Mouse (Mus musculus) left cerebral cortex, postnatal 4 days (tissue): ENCODE results near the gene Ano4. TPM values are rescaled to one million over a fixed set of nuclear protein-coding genes. Genes with fewer than 3 reads are reported as not detected.

ENCODE experiments used
- DNase-seq: peaks from one replicate; pipeline ENCODE4 v3.0.0-alpha.2; 2022
- intact Hi-C: fragments of 180-260 bp; cut with DNase I; formaldehyde crosslinking; loops from one replicate; pipeline ENCODE4 v1.15.1; 2025
- total RNA-seq, 2 experiments: library from RNA; stranded (reverse); gene quantifications; 2 replicates each; pipeline ENCODE4 v1.2.3; 2021

The Ano4 gene
- total RNA-seq, 2 experiments from 2014 or later: 18.6 to 21.2 TPM

GRCm38 (mm10) chr10:89289290-89289689 is 55.3 kb downstream of the Ano4 start:
- no peak for DNase-seq
- intact Hi-C loops: no loop called here

- peak; percentile 12 for DNase-seq
- intact Hi-C loops: no loop called here
Measured at GRCm38 (mm10) chr10:89280402-89280801, 64.2 kb downstream of the Ano4 start.

GRCm38 (mm10) chr10:89273001-89273680 is 71.4 kb downstream of the Ano4 start:
- intact Hi-C loops: no loop called here
- DNase-seq: no peak

GRCm38 (mm10) chr10:89267312-89267711 is 77.2 kb downstream of the Ano4 start:
- intact Hi-C loops: no loop called here

GRCm38 (mm10) chr10:89263396-89263795 is 81.2 kb downstream of the Ano4 start:
- no peak for DNase-seq
- intact Hi-C loops: no loop called here

More at GRCm38 (mm10) chr10:89267312-89267711, 77.2 kb downstream of the Ano4 start:
- no peak for DNase-seq

GRCm38 (mm10) chr10:89257457-89258381 is 86.8 kb downstream of the Ano4 start:
- peak; percentile 68 for DNase-seq
- intact Hi-C loops: no loop called here

GRCm38 (mm10) chr10:89256762-89257456 is 87.7 kb downstream of the Ano4 start:
- intact Hi-C loops: no loop called here
- DNase-seq: peak; percentile 16

GRCm38 (mm10) chr10:89254765-89255164 is 89.8 kb downstream of the Ano4 start:
- DNase-seq: no peak
- intact Hi-C loops: no loop called here

GRCm38 (mm10) chr10:89253799-89254198 is 90.8 kb downstream of the Ano4 start:
- DNase-seq: no peak
- intact Hi-C loops: no loop called here

GRCm38 (mm10) chr10:89252636-89253035 is 91.9 kb downstream of the Ano4 start:
- DNase-seq: no peak
- intact Hi-C loops: no loop called here

GRCm38 (mm10) chr10:89243808-89244207 is 100.8 kb downstream of the Ano4 start:
- no peak for DNase-seq
- intact Hi-C loops: no loop called here

GRCm38 (mm10) chr10:89224524-89224923 is 120.0 kb downstream of the Ano4 start:
- DNase-seq: peak; percentile 10

GRCm38 (mm10) chr10:89222284-89222989 is 122.1 kb downstream of the Ano4 start:
- intact Hi-C loops: no loop called here
- DNase-seq: no peak

More at GRCm38 (mm10) chr10:89224524-89224923, 120.0 kb downstream of the Ano4 start:
- intact Hi-C loops: no loop called here

- DNase-seq: peak; percentile 34
- intact Hi-C loops: no loop called here
Measured at GRCm38 (mm10) chr10:89216078-89216477, 128.5 kb downstream of the Ano4 start.

- DNase-seq: peak; percentile 47
- intact Hi-C loops: no loop called here
Measured at GRCm38 (mm10) chr10:89205858-89206257, 138.7 kb downstream of the Ano4 start.

- no peak for DNase-seq
- intact Hi-C loops: no loop called here
Measured at GRCm38 (mm10) chr10:89196444-89196843, 148.1 kb downstream of the Ano4 start.

- no peak for DNase-seq
- intact Hi-C loops: no loop called here
Measured at GRCm38 (mm10) chr10:89195068-89195467, 149.5 kb downstream of the Ano4 start.

- DNase-seq: no peak
- intact Hi-C loops: no loop called here
Measured at GRCm38 (mm10) chr10:89194440-89194839, 150.1 kb downstream of the Ano4 start.

- intact Hi-C loops: no loop called here
- DNase-seq: no peak
Measured at GRCm38 (mm10) chr10:89177921-89178320, 166.6 kb downstream of the Ano4 start.

- intact Hi-C loops: no loop called here
Measured at GRCm38 (mm10) chr10:89164533-89164932, 180.0 kb downstream of the Ano4 start.

More at GRCm38 (mm10) chr10:89164533-89164932, 180.0 kb downstream of the Ano4 start:
- DNase-seq: no peak
